Mouse (Mus musculus) testis, adult 2 months (tissue): Measurements from ENCODE around the gene Chrm1.

ENCODE experiments used
- CTCF ChIP-seq: fragments of 200-500 bp; IDR thresholded peaks from 2 replicates; pipeline ENCODE4 v1.5.1; 2012; ENCODE audit warnings: low read depth, mild to moderate bottlenecking, inconsistent platforms, low read length, moderate library complexity; ENCODE audit not compliant: control insufficient read depth, insufficient read depth, insufficient replicate concordance
- POLR2A ChIP-seq: fragments of 200-500 bp; IDR thresholded peaks from 2 replicates; pipeline ENCODE4 v1.6.1; 2012; ENCODE audit warnings: low read depth, mild to moderate bottlenecking, inconsistent platforms, low read length, moderate library complexity; ENCODE audit not compliant: control insufficient read depth

- TF ChIP-seq CTCF (no peak), POLR2A (no peak)
These were observed 43.3 kb downstream of the Chrm1 start for GRCm38 (mm10) chr19:8706930-8707329.
